Mouse (Mus musculus): ENCODE data around the gene Ly6g6c. TPM values are rescaled to one million over a fixed set of nuclear protein-coding genes. Genes with fewer than 3 reads are reported as not detected.

Ly6g6c gene
- polyA plus RNA-seq, 1 experiment, result 0.15 TPM

DNA sequence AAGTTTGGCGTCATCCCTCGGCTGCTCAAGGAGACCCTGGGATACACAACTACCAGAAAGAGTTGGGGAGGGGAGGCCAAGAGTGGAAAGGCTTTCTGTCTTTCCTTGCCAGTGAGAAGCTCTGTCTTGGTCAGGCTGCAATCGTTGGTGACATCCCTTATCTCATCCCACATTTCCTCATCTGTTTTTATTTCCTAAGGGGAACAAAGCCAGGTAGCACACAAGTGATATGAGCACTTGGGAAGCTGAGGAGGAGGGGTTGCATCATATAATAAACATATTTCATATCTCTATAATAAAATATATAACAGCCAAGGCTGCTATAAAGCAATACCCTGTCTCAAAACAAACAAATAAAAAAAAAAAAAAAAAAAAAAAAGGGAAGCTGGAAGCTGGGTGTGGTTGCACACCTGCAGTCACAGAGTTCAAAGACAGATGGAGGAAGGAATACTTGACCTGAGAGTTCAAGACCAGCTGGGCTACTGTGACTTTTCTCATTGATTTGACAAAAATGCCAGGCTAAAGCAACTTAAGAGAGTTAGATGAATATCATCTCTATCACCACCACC is 18.8 kb downstream of the Ly6g6c start:
- H3K27ac ChIP-seq (ENCODE audit: insufficient read depth, low read length), result peak overlapping the region; percentile 82
- 65% methylated on average over 3 of the region's 3 CpGs for WGBS
- peaks cover 26% of the 10 kb centered on the region for H3K4me1 ChIP-seq (ENCODE audit: control insufficient read depth, insufficient read depth, low read length)
- DNase-seq, result no peak
- no peak overlapping the region for H3K4me3 ChIP-seq (replicated peaks; ENCODE audit: insufficient read depth, low read depth, low read length)
- TF ChIP-seq CTCF (IDR thresholded peaks at IDR 0.05; ENCODE audit: borderline replicate concordance, insufficient read depth, low read depth, low read length) (no peak), POLR2A (IDR thresholded peaks at IDR 0.05; ENCODE audit: borderline replicate concordance, insufficient read depth, low read length) (no peak)
- H3K27me3 ChIP-seq (ENCODE audit: control insufficient read depth, insufficient read depth, low read length), result no peaks in the 10 kb centered on the region

GRCm38 (mm10) chr17:35085208-35085865 is 20.1 kb downstream of the Ly6g6c start, which contains the start of gene Ly6g6f:
TSS of gene Ly6g6f (minus strand) at chr17:35085610.
- TF ChIP-seq CTCF (IDR thresholded peaks at IDR 0.05; ENCODE audit: borderline replicate concordance, insufficient read depth, low read depth, low read length) (no peak), POLR2A (IDR thresholded peaks at IDR 0.05; ENCODE audit: borderline replicate concordance, insufficient read depth, low read length) (no peak)
- no peaks in the 10 kb centered on the region for H3K27me3 ChIP-seq (ENCODE audit: control insufficient read depth, insufficient read depth, low read length)
- DNase-seq, result no peak
- H3K27ac ChIP-seq (ENCODE audit: insufficient read depth, low read length), result no peak within 1 kb of the TSS
- no peak within 1 kb of the TSS for H3K4me3 ChIP-seq (replicated peaks; ENCODE audit: insufficient read depth, low read depth, low read length)
- H3K4me1 ChIP-seq (ENCODE audit: control insufficient read depth, insufficient read depth, low read length), result peaks cover 14% of the 10 kb centered on the region; the same call in 1 of the 2 replicates
- 68% methylated on average over 7 of the region's 7 CpGs for WGBS

GRCm38 (mm10) chr17:35088151-35088550 is 23.0 kb downstream of the Ly6g6c start:
- 46% methylated on average over 2 of the region's 2 CpGs for WGBS
- no peak overlapping the region for H3K4me3 ChIP-seq (replicated peaks; ENCODE audit: insufficient read depth, low read depth, low read length)
- no peak overlapping the region for H3K27ac ChIP-seq (ENCODE audit: insufficient read depth, low read length)

DNA sequence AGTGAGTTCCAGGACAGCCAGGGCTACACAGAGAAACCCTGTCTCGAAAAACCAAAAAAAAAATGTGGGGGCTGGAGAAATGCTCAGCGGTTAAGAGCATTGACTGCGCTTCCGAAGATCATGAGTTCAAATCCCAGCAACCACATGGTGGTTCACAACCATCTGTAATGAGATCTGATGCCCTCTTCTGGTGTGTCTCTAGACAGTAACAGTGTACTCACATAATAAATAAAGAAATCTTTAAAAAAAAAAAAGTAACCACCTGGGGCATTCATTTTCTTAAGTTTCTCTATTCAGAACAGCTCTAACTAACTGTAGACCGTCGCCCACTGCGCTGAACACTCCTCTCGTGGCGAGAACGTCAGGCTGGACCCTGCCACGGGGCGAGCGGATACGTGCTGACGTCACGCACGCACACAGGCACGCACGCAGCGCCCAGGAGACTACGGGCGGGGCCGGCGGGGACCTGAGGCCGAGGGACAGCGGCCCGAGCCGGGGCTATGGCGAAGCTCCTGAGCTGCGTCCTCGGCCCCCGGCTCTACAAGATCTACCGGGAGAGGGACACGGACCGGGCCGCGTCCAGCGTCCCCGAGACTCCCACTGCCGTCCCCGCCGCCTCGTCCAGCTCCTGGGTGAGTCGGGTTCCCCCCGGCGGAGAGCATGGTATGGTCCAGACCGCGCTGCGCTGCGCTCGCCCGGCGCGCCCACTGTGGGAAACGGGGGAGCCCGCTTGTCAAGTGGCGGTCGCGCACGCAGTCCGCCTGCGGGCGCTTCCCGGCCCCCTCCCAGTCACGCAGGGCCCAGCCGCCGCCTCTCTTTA is 23.8 kb downstream of the Ly6g6c start, which contains the start of gene Abhd16a:
TSS of gene Abhd16a (plus strand) at position 439 of the 820 bp plus-strand sequence.
- Histone ChIP-seq H3K4me3 (replicated peaks; ENCODE audit: insufficient read depth, low read depth, low read length) (peak within 1 kb of the TSS; percentile 80), H3K4me1 (ENCODE audit: control insufficient read depth, insufficient read depth, low read length) (peaks cover 25% of the 10 kb centered on the region; the same call in 1 of the 2 replicates), H3K27ac (ENCODE audit: insufficient read depth, low read length) (peak within 1 kb of the TSS; percentile 100), H3K27me3 (ENCODE audit: control insufficient read depth, insufficient read depth, low read length) (no peaks in the 10 kb centered on the region)
- DNase-seq, result peak; percentile 96 to 98
- peak; percentile 82 for TF ChIP-seq POLR2A (IDR thresholded peaks at IDR 0.05; ENCODE audit: borderline replicate concordance, insufficient read depth, low read length)
- TF ChIP-seq CTCF (IDR thresholded peaks at IDR 0.05; ENCODE audit: borderline replicate concordance, insufficient read depth, low read depth, low read length), result no peak
- WGBS, result 3% methylated on average over 67 of the region's 67 CpGs

More at GRCm38 (mm10) chr17:35088151-35088550, 23.0 kb downstream of the Ly6g6c start:
- no peaks in the 10 kb centered on the region for H3K27me3 ChIP-seq (ENCODE audit: control insufficient read depth, insufficient read depth, low read length)
- peaks cover 31% of the 10 kb centered on the region; the same call in 1 of the 2 replicates for H3K4me1 ChIP-seq (ENCODE audit: control insufficient read depth, insufficient read depth, low read length)
- TF ChIP-seq CTCF (IDR thresholded peaks at IDR 0.05; ENCODE audit: borderline replicate concordance, insufficient read depth, low read depth, low read length) (no peak), POLR2A (IDR thresholded peaks at IDR 0.05; ENCODE audit: borderline replicate concordance, insufficient read depth, low read length) (no peak)
- DNase-seq, result no peak

GRCm38 (mm10) chr17:35090166-35090932 is 25.2 kb downstream of the Ly6g6c start:
- Histone ChIP-seq H3K27ac (ENCODE audit: insufficient read depth, low read length) (peak overlapping the region; percentile 100), H3K4me1 (ENCODE audit: control insufficient read depth, insufficient read depth, low read length) (peaks cover 28% of the 10 kb centered on the region), H3K4me3 (replicated peaks; ENCODE audit: insufficient read depth, low read depth, low read length) (peak overlapping the region; percentile 80), H3K27me3 (ENCODE audit: control insufficient read depth, insufficient read depth, low read length) (no peaks in the 10 kb centered on the region)
- TF ChIP-seq CTCF (IDR thresholded peaks at IDR 0.05; ENCODE audit: borderline replicate concordance, insufficient read depth, low read depth, low read length), result no peak
- peak; percentile 55; the same call in 1 of the 2 replicates for TF ChIP-seq POLR2A (IDR thresholded peaks at IDR 0.05; ENCODE audit: borderline replicate concordance, insufficient read depth, low read length)
- DNase-seq, result peak; percentile 88 to 96
- WGBS, result 2% methylated on average over 8 of the region's 8 CpGs

GRCm38 (mm10) chr17:35092403-35093198 is 27.4 kb downstream of the Ly6g6c start:
- Histone ChIP-seq H3K4me3 (replicated peaks; ENCODE audit: insufficient read depth, low read depth, low read length) (no peak overlapping the region), H3K27ac (ENCODE audit: insufficient read depth, low read length) (no peak overlapping the region), H3K27me3 (ENCODE audit: control insufficient read depth, insufficient read depth, low read length) (no peaks in the 10 kb centered on the region), H3K4me1 (ENCODE audit: control insufficient read depth, insufficient read depth, low read length) (peaks cover 47% of the 10 kb centered on the region)
- TF ChIP-seq POLR2A (IDR thresholded peaks at IDR 0.05; ENCODE audit: borderline replicate concordance, insufficient read depth, low read length) (no peak), CTCF (IDR thresholded peaks at IDR 0.05; ENCODE audit: borderline replicate concordance, insufficient read depth, low read depth, low read length) (no peak)
- peak in 1 of 2 experiments; percentile 50 for DNase-seq
- WGBS, result 24% methylated on average over 14 of the region's 14 CpGs
